Mouse (Mus musculus) ES-E14 (cell line): ENCODE results near the gene Fam57a. TPM values are rescaled to one million over a fixed set of nuclear protein-coding genes. Genes with fewer than 3 reads are reported as not detected.
A peak's percentile ranks its signal among the peaks of the same experiment; 100 is the strongest.

Source experiments
- DNase-seq: peaks from one replicate; pipeline ENCODE4 v3.0.0-alpha.2; 2013; ENCODE audit warnings: low read depth, low spot score
- H3K27ac ChIP-seq: 2 replicates; pipeline ENCODE4 v1.5.1; 2012; ENCODE audit warnings: low read depth, mild to moderate bottlenecking, low read length, moderate library complexity, mixed read lengths; ENCODE audit not compliant: poor library complexity, insufficient read depth, severe bottlenecking
- H3K36me3 ChIP-seq: 2 replicates; pipeline ENCODE4 v1.6.1; 2012; ENCODE audit warnings: mild to moderate bottlenecking, low read length, moderate library complexity, mixed read lengths; ENCODE audit not compliant: control insufficient read depth, poor library complexity, insufficient read depth, severe bottlenecking
- H3K4me1 ChIP-seq, 2 experiments: fragments of 150-350 bp in 1 of 2; sonication (generic) in 1 of 2; 2 replicates each; pipeline ENCODE4 v1.6.1; 2012; ENCODE audit warnings: low read length in 2 of 2, mild to moderate bottlenecking in 1 of 2, mixed read lengths in 1 of 2; ENCODE audit not compliant: control insufficient read depth in 2 of 2, insufficient read depth in 2 of 2, poor library complexity in 1 of 2
- H3K4me3 ChIP-seq, 2 experiments: fragments of 150-350 bp in 1 of 2; sonication (generic) in 1 of 2; 2 replicates each; pipeline ENCODE4 v1.5.1; 2012; ENCODE audit warnings: low read length in 2 of 2, low read depth in 1 of 2, mild to moderate bottlenecking in 1 of 2, mixed read lengths in 1 of 2; ENCODE audit not compliant: insufficient read depth in 1 of 2, poor library complexity in 1 of 2, severe bottlenecking in 1 of 2
- H3K9ac ChIP-seq: 2 replicates; pipeline ENCODE4 v1.6.1; 2012; ENCODE audit warnings: low read depth, mild to moderate bottlenecking, low read length, mixed read lengths; ENCODE audit not compliant: poor library complexity, insufficient read depth, severe bottlenecking
- H3K9me3 ChIP-seq: fragments of 150-350 bp; sonication (generic); 2 replicates; pipeline ENCODE4 v1.6.1; 2012; ENCODE audit warnings: low read depth, mild to moderate bottlenecking, low read length; ENCODE audit not compliant: control insufficient read depth, insufficient read depth
- CHD2 ChIP-seq: IDR thresholded peaks from 2 replicates; pipeline ENCODE4 v1.6.1; 2014; ENCODE audit warnings: mild to moderate bottlenecking, low read depth, low read length, inconsistent platforms
- HCFC1 ChIP-seq: IDR thresholded peaks from 2 replicates; pipeline ENCODE4 v1.6.1; 2012; ENCODE audit warnings: low read length, inconsistent platforms, borderline replicate concordance; ENCODE audit not compliant: insufficient read depth
- MAFK ChIP-seq: IDR thresholded peaks from 2 replicates; pipeline ENCODE4 v1.6.1; 2014; ENCODE audit warnings: mild to moderate bottlenecking, low read depth, low read length, inconsistent platforms; ENCODE audit not compliant: insufficient read depth
- ZC3H11A ChIP-seq: IDR thresholded peaks from 2 replicates; pipeline ENCODE4 v1.6.1; 2012; ENCODE audit warnings: low read depth, mild to moderate bottlenecking, inconsistent platforms, low read length, borderline replicate concordance
- ZNF384 ChIP-seq: IDR thresholded peaks from 2 replicates; pipeline ENCODE4 v1.6.1; 2012; ENCODE audit warnings: low read depth, low read length, inconsistent platforms
- in situ Hi-C, 2 experiments: fragments of 600-800 bp; cut with MboI; formaldehyde crosslinking; loops; one replicate each; pipeline ENCODE4 v1.15.1; 2025; ENCODE audit warnings: low sequenced_read_pairs in 2 of 2, inconsistent platforms in 1 of 2; ENCODE audit not compliant: unreplicated experiment in 2 of 2
- total RNA-seq: library from RNA; depleted of rRNA; stranded (reverse); fragments of 300-350 nt; gene quantifications from 2 replicates; pipeline ENCODE4 v1.2.3, GENCODE M21; 2012

The Fam57a gene
- total RNA-seq, 1 experiment, result 11.3 TPM

DNA sequence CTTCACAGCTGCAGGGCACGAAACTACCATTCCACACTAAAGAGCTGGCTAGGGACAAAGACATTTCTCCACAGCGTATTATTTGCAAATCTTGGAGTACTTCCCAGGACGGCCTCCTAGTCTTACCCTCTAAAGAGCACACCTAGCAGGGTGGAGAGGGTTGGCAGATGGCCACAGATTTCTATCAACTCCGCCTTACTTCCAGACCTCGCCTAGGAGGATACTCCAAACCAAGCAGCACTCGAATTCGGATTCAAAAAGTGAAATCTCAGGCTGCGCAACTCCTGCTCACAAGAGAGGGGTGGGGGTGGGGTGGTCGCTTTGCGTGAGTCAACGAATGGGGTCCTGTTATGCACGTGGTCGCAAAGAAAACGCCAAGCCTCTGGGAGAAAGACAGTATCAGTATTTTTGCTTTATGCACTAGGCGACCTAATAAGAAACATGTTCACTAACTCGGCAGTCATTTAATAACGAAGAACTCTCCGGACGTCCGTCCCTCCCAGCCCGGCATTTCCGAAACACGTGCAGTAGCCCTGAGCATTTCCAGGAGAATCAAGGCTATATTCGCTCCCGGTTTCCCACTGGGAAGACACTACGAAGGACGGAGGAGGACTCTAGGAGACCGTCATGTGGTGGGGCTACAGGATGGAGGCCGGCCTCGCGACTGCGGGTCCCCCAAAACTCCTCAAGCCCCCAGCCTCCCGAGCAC, 37.4 kb downstream of the Fam57a start:
- Histone ChIP-seq H3K27ac (peak overlapping the region; percentile 88), H3K9ac (peak overlapping the region; percentile 98), H3K4me1 (peaks cover 0 to 6% of the 10 kb centered on the region in 2 experiments; a peak in 1 of 4 replicates), H3K4me3 (peak overlapping the region; percentile 75 to 94), H3K36me3 (peaks cover 32% of the 10 kb centered on the region), H3K9me3 (no peaks in the 10 kb centered on the region)
- no peak for TF ChIP-seq ZC3H11A
- no peak for TF ChIP-seq MAFK
- TF ChIP-seq HCFC1, result 0 out of 2 replicates have a peak, but pooled peaks have one; percentile 24
- TF ChIP-seq CHD2, result peak; percentile 60; the same call in 1 of the 2 replicates
- peak; percentile 20 for DNase-seq
- in situ Hi-C loops, result no loop called here

DNA sequence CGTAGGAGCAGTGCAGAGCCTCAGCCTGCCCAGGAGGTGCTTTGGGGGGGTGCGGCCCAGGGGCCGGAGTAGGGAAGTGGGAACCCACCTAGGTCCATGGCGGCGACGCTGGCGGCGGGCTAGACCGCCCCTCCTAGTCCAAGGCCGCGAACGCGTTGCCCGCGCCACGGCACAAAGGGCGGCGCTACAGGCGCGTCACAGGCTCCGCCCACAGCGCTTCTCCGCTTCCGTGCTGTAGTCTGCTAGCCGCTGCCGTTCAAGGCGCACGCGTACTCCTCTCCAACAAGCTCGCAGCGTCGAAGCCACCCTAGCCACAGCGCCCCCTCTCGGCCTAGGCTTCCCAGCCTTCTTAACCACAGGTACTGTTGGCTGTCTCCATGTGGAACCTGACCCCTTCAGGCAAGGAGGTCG, 37.9 kb downstream of the Fam57a start, which contains the start of the genes Dbil5 and Gemin4:
Dbil5 (plus strand) TSS at position 219 of the 411 bp plus-strand sequence.
Gemin4 (minus strand) TSS at position 275 of the 411 bp plus-strand sequence.
- H3K4me3 ChIP-seq, result peak within 1 kb of the TSS; percentile 75 to 94
- in situ Hi-C loops, result no loop called here
- no peaks in the 10 kb centered on the region for H3K9me3 ChIP-seq
- TF ChIP-seq ZC3H11A, result no peak
- peak; percentile 62; the same call in 1 of the 2 replicates for TF ChIP-seq HCFC1
- H3K36me3 ChIP-seq, result peaks cover 26% of the 10 kb centered on the region
- peak; percentile 99 for DNase-seq
- H3K9ac ChIP-seq, result peak within 1 kb of the TSS; percentile 98
- peak within 1 kb of the TSS; percentile 88 for H3K27ac ChIP-seq
- H3K4me1 ChIP-seq, result peaks cover 0 to 6% of the 10 kb centered on the region in 2 experiments; a peak in 1 of 4 replicates

DNA sequence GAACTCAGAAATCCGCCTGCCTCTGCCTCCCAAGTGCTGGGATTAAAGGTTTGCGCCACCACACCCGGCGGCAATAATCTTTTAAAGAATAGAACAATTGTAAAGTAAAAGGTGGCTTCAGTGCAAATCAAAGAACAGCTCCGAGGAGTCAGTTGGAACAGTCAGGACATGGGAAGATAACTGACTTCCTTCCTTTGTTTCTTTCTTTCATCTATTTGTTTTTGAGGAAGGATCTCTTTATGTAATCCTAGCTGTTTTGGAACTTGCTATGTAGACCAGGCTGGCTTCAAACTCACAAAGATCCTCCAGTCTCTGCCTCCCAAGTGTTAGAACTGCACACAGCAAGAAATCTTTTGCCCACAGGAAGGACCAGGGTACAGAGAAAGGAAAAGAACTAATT, 45.2 kb downstream of the Fam57a start:
- TF ChIP-seq CHD2, result no peak
- no peak for TF ChIP-seq MAFK
- TF ChIP-seq ZNF384, result no peak
- no peak for TF ChIP-seq HCFC1
- TF ChIP-seq ZC3H11A, result no peak
- in situ Hi-C loops, result no loop called here
- DNase-seq, result no peak
- peak overlapping the region; percentile 24; the same call in 1 of the 2 replicates for H3K27ac ChIP-seq
- H3K9me3 ChIP-seq, result no peaks in the 10 kb centered on the region
- H3K4me1 ChIP-seq, result no peaks in the 10 kb centered on the region
- H3K9ac ChIP-seq, result no peak overlapping the region
- H3K36me3 ChIP-seq, result peaks cover 5% of the 10 kb centered on the region; the same call in 1 of the 2 replicates
- H3K4me3 ChIP-seq, result no peak overlapping the region

DNA sequence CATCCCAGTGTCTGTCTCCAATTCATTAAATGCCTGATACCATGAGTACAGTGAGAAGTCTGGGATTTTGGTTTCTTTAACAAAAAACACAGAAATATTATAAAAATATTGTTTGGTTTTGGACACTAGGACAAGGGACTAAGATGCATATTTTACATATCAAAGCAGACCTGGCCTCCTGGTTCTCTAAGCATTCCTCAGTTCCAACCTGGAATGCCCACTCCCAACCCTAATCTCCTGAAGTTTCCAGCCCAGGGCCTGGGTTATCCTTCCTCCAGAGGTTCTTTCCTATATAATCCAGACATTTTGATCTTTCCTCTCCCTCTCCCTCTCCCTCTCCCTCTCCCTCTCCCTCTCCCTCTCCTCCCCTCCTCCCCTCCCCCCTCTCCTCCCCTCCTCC, 45.6 kb downstream of the Fam57a start:
- H3K36me3 ChIP-seq, result peaks cover 5% of the 10 kb centered on the region; the same call in 1 of the 2 replicates
- no peak overlapping the region for H3K9ac ChIP-seq
- no peak for DNase-seq
- in situ Hi-C loops, result no loop called here
- H3K4me1 ChIP-seq, result no peaks in the 10 kb centered on the region
- H3K9me3 ChIP-seq, result no peaks in the 10 kb centered on the region
- H3K4me3 ChIP-seq, result no peak overlapping the region
- peak overlapping the region; percentile 24; the same call in 1 of the 2 replicates for H3K27ac ChIP-seq
- TF ChIP-seq MAFK, result no peak
- no peak for TF ChIP-seq ZC3H11A
- no peak for TF ChIP-seq CHD2
- TF ChIP-seq ZNF384, result no peak
- TF ChIP-seq HCFC1, result no peak
